Mouse (Mus musculus) liver, embryonic 14.5 days (tissue): ENCODE results near the gene Spata2. TPM values are rescaled to one million over a fixed set of nuclear protein-coding genes. Genes with fewer than 3 reads are reported as not detected.
A peak's percentile ranks its signal among the peaks of the same experiment; 100 is the strongest.

Experiments used
- ATAC-seq: fragments of 200-750 bp; cut with Nextera tagmentation; 2 replicates; pipeline ENCODE4 v1.8.0; 2017; ENCODE audit warnings: moderate number of reproducible peaks, mild to moderate bottlenecking, moderate library complexity; ENCODE audit not compliant: insufficient read depth
- DNase-seq, 3 experiments: peaks; one replicate each; pipeline ENCODE4 v3.0.0-alpha.2; 2012 to 2013; ENCODE audit warnings: low read depth in 3 of 3, low spot score in 3 of 3
- H3K27ac ChIP-seq: fragments of 300-500 bp; sonication (generic); 2 replicates; pipeline ENCODE4 v1.5.1; 2014; ENCODE audit warnings: moderate library complexity, mild to moderate bottlenecking, control low read depth, inconsistent platforms
- H3K27me3 ChIP-seq: fragments of 300-500 bp; sonication (generic); 2 replicates; pipeline ENCODE4 v1.6.1; 2014; ENCODE audit warnings: mild to moderate bottlenecking, low read length, moderate library complexity; ENCODE audit not compliant: control insufficient read depth, insufficient read depth
- H3K36me3 ChIP-seq: fragments of 300-500 bp; sonication (generic); replicated peaks from 2 replicates; pipeline ENCODE4 v1.6.1; 2014; ENCODE audit warnings: low read depth; ENCODE audit not compliant: control insufficient read depth, insufficient read depth
- H3K4me1 ChIP-seq, 2 experiments: fragments of 200-500 bp in 1 of 2; fragments of 300-500 bp in 1 of 2; sonication (generic) in 1 of 2; replicated peaks; 2 replicates each; pipeline ENCODE4 v1.6.1; 2012 to 2014; ENCODE audit warnings: antibody characterized with exemption in 1 of 2, inconsistent platforms in 1 of 2, low read length in 1 of 2; ENCODE audit not compliant: control insufficient read depth in 2 of 2, insufficient read depth in 2 of 2
- H3K4me2 ChIP-seq: fragments of 300-500 bp; sonication (generic); 2 replicates; pipeline ENCODE4 v1.6.1; 2014; ENCODE audit warnings: low read depth, mild to moderate bottlenecking, control low read depth, moderate library complexity
- H3K4me3 ChIP-seq, 2 experiments: fragments of 200-500 bp in 1 of 2; fragments of 300-500 bp in 1 of 2; sonication (generic) in 1 of 2; 2 replicates each; pipeline ENCODE4 v1.5.1; 2012 to 2014; ENCODE audit warnings: low read depth in 2 of 2, low read length in 2 of 2, mild to moderate bottlenecking in 2 of 2, control low read depth in 1 of 2, inconsistent platforms in 1 of 2, moderate library complexity in 1 of 2; ENCODE audit not compliant: insufficient read depth in 1 of 2
- H3K9ac ChIP-seq: fragments of 300-500 bp; sonication (generic); replicated peaks from 2 replicates; pipeline ENCODE4 v1.6.1; 2014; ENCODE audit warnings: mild to moderate bottlenecking, control low read depth, moderate library complexity
- H3K9me3 ChIP-seq: fragments of 300-500 bp; sonication (generic); 2 replicates; pipeline ENCODE4 v1.6.1; 2016; ENCODE audit warnings: low read length, mixed read lengths; ENCODE audit not compliant: control insufficient read depth
- CTCF ChIP-seq: IDR thresholded peaks from 2 replicates; pipeline ENCODE4 v1.5.1; 2016; ENCODE audit warnings: antibody characterized with exemption, low read depth, control low read depth
- EP300 ChIP-seq: IDR thresholded peaks from 2 replicates; pipeline ENCODE4 v1.6.1; 2016; ENCODE audit warnings: antibody characterized with exemption, low read depth
- WGBS: fragments of 180-500 bp; shearing (Covaris S2); extraction: QIAGEN DNeasy Blood & Tissue Kit; methylation state at CpG from one replicate; pipeline ENCODE4 v1.1.7; 2014; ENCODE audit not compliant: insufficient replicate concordance; 5-methylcytosine and 5-hydroxymethylcytosine counted together
- polyA plus RNA-seq, 2 experiments: library from polyadenylated mRNA; depleted of rRNA in 1 of 2; stranded (reverse) in 1 of 2; unstranded in 1 of 2; fragments of >200 nt; fragmentation: Nextera tagmentation in 1 of 2; extraction: Ambion mirVana in 1 of 2; gene quantifications; 2 replicates each; pipeline versions ENCODE4 v1.2.1 to v1.2.3; 2012 to 2014

The Spata2 gene
- polyA plus RNA-seq, 2 experiments = 6.8 to 7.6 TPM

DNA sequence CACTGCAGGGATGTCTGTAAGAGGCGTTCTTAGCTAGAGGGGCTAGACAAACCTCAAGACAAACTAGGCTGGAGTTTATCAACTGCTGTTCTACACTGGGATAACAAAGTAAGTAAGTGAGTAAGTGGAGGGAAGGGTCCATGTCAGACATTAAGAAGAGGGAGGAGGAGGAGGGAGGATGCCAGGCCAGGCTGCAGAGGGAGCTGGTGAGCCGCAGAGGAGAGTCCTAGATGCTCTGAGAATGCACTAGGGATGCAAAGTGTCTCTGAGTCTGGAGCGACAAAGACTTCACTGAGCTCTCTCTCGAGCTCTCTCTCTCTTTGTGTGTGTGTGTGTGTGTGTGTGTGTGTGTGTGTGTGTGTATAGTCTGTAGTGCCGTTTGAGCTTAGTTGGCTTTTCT, 35.6 kb upstream of the Spata2 start:
- H3K36me3 ChIP-seq = no peaks in the 10 kb centered on the region
- ATAC-seq (peak; percentile 50; the same call in 1 of the 2 replicates), DNase-seq (no peak)
- H3K27me3 ChIP-seq = no peaks in the 10 kb centered on the region
- H3K4me2 ChIP-seq = no peak overlapping the region
- 0 out of 4 replicates have a peak, but pooled peaks cover 0 to 2% of the 10 kb centered on the region in 2 experiments for H3K4me1 ChIP-seq
- no peaks in the 10 kb centered on the region for H3K9me3 ChIP-seq
- TF ChIP-seq CTCF (peak; percentile 72), EP300 (no peak)
- H3K27ac ChIP-seq = no peak overlapping the region
- no peak overlapping the region for H3K4me3 ChIP-seq
- H3K9ac ChIP-seq = no peak overlapping the region
- 15% methylated on average over 5 of the region's 5 CpGs for WGBS

DNA sequence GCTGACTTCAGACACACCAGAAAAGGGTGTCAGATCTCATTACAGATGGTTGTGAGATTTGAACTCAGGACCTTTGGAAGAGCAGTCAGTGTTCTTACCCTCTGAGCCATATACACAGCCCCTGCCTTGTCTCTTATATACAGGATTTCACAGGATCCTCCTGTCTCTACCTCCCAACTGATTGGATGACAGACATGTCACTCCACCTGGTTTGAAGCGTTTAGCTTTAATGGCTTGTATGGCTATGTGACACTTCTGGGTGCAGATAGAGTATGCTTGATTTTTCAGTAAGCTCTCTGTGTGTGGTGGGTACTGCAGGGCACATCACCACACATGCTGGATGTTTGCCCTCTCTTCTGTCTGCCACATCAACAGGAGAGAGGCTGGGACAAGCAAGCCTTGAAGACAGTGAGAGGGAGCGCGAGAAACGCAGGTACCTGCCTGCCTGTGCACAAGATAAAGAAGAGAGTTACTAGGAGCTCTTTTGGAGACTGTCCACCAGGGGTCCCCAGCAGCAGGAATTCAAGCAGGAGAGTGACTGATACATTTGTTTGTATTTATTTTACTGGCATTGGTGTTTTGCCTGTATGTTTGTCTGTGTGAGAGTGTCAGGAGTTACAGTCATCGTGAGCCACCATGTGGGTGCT, 27.0 kb upstream of the Spata2 start:
- Histone ChIP-seq H3K9ac (no peak overlapping the region), H3K9me3 (no peaks in the 10 kb centered on the region), H3K27ac (no peak overlapping the region), H3K4me1 (no peaks in the 10 kb centered on the region), H3K4me3 (no peak overlapping the region), H3K36me3 (peaks cover 8% of the 10 kb centered on the region; the same call in 1 of the 2 replicates), H3K27me3 (no peaks in the 10 kb centered on the region), H3K4me2 (no peak overlapping the region)
- 62% methylated on average over 5 of the region's 5 CpGs for WGBS
- DNase-seq (no peak), ATAC-seq (no peak)
- TF ChIP-seq EP300 (no peak), CTCF (peak; percentile 65)

DNA sequence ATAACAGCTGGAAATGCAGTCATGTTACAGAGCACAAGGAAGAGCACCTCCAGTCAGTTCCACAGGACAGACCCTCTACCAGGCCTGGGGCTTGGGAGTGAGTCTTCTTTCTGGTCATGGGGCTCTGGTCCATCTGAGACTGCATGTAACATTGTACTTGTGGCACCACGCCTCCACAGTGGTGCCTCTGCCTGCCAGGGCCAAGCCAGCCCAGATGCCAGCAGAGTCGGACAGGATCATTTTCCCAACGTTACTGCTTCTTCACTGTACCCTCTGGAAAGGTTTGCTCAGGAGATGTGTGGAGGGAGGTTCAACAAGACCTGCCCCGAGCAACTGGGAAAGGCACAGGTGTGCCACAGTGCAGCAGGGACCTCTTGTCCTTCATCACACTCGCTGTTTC, 23.0 kb upstream of the Spata2 start:
- WGBS = 66% methylated on average over 5 of the region's 5 CpGs
- Histone ChIP-seq H3K4me1 (peaks cover 0 to 4% of the 10 kb centered on the region in 2 experiments; a peak in 3 of 4 replicates), H3K9me3 (no peaks in the 10 kb centered on the region), H3K9ac (no peak overlapping the region), H3K4me3 (no peak overlapping the region), H3K4me2 (no peak overlapping the region), H3K27ac (no peak overlapping the region), H3K27me3 (no peaks in the 10 kb centered on the region), H3K36me3 (peaks cover 29% of the 10 kb centered on the region)
- DNase-seq (no peak), ATAC-seq (no peak)
- TF ChIP-seq EP300 (no peak), CTCF (no peak)

DNA sequence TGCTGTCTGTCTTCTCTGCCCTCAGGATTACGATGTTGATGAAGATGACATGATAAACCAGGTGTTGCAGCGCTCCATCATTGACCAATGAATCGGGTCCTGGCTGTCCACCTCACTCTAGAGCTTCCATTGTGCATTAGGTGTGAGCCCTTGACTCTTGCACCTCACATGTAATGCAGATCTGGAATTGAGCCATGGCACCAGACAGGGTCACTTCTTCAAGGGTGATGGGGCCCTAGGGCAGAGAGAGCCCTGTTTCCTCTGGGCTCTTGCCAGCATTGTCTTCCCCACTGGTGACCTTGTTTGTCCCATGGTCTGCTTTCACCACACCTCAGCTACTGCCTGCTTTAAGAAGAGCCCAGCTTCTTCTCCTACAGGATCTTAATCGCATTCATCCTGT, 22.0 kb upstream of the Spata2 start:
- WGBS = 82% methylated on average over 4 of the region's 4 CpGs
- ATAC-seq (no peak), DNase-seq (no peak)
- no peak overlapping the region for H3K4me3 ChIP-seq
- no peaks in the 10 kb centered on the region for H3K27me3 ChIP-seq
- no peak overlapping the region for H3K27ac ChIP-seq
- no peak overlapping the region for H3K4me2 ChIP-seq
- H3K36me3 ChIP-seq = peaks cover 29% of the 10 kb centered on the region
- TF ChIP-seq EP300 = no peak
- TF ChIP-seq CTCF = no peak
- no peaks in the 10 kb centered on the region for H3K9me3 ChIP-seq
- no peak overlapping the region for H3K9ac ChIP-seq
- peaks cover 8 to 12% of the 10 kb centered on the region in 2 experiments for H3K4me1 ChIP-seq

DNA sequence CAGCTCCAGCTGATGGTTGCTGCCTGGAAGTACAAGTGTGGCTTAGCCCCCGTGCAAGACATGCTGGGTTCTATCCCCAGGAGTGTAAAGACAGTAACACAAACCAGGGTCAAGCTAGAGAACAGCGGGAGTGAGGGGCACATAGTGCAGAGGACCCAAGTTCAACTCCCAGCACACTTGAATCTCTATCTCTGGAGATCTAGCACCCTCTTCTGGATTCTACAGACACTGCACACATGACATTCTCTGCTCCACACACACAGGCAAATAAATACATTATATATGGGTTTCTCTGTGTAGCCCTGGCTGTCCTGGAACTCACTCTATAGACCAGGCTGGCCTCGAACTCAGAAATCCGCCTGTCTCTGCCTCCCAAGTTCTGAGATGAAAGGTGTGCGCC, 20.3 kb upstream of the Spata2 start:
- ATAC-seq (no peak), DNase-seq (no peak)
- Histone ChIP-seq H3K4me3 (no peak overlapping the region), H3K27ac (no peak overlapping the region), H3K9ac (no peak overlapping the region), H3K4me2 (no peak overlapping the region), H3K36me3 (peaks cover 40% of the 10 kb centered on the region), H3K9me3 (no peaks in the 10 kb centered on the region), H3K27me3 (no peaks in the 10 kb centered on the region), H3K4me1 (peaks cover 8 to 12% of the 10 kb centered on the region in 2 experiments)
- TF ChIP-seq CTCF (peak; percentile 67), EP300 (no peak)
- 74% methylated on average over 5 of the region's 5 CpGs for WGBS
